Mouse (Mus musculus) bone marrow, adult 2 months (tissue): ENCODE measurements at regions not wholly inside any gene's neighbourhood (a gene's known extent, or its start where the extent isn't known, plus 50 kb on each side); places are given as distances from the start of the nearest gene placed in this dataset.

Source experiments
- CTCF ChIP-seq: fragments of 200-500 bp; IDR thresholded peaks from 2 replicates; pipeline ENCODE4 v1.5.1; 2011; ENCODE audit warnings: low read length, control low read depth; ENCODE audit not compliant: control insufficient read depth, insufficient read depth
- POLR2A ChIP-seq: fragments of 200-500 bp; IDR thresholded peaks from 2 replicates; pipeline ENCODE4 v1.6.1; 2011; ENCODE audit warnings: low read depth, mild to moderate bottlenecking, control low read depth, low read length, borderline replicate concordance; ENCODE audit not compliant: control insufficient read depth

DNA sequence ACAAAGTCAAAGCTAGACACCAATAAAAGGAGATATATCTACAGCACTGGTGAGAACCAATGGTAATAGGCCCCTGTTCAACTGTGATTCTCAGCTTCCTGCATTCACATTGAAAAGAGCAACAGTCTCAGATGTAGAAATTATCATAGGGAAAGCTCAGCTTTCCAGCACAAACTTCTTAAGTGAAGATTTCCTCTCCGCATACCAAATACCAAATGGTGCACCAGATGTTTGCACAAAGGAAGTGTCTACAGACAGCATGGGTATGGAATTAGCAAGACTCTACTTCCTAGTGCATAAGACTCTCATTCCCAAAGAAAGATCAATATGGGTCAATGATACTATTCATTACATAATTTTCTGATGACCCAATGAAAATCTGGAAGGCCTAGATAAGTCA lies 486.0 kb upstream of the Nox3 start:
- TF ChIP-seq CTCF (no peak), POLR2A (no peak)
